Mouse (Mus musculus) forebrain, embryonic 11.5 days (tissue): ENCODE data around the gene Gm10337. TPM values are rescaled to one million over a fixed set of nuclear protein-coding genes. Genes with fewer than 3 reads are reported as not detected.

Experiments used
- ATAC-seq: fragments of 200-750 bp; cut with Nextera tagmentation; replicated peaks from 2 replicates; pipeline ENCODE4 v1.8.0; 2017; ENCODE audit warnings: moderate TSS enrichment; ENCODE audit not compliant: low FRiP score
- DNase-seq: peaks from one replicate; pipeline ENCODE4 v3.0.0-alpha.2; 2017; ENCODE audit warnings: low spot score
- H3K27ac ChIP-seq: fragments of 300-500 bp; sonication (generic); 2 replicates; pipeline ENCODE4 v1.5.1; 2014; ENCODE audit warnings: low read depth, low read length
- H3K27me3 ChIP-seq: fragments of 300-500 bp; sonication (generic); 2 replicates; pipeline ENCODE4 v1.6.1; 2014; ENCODE audit warnings: mild to moderate bottlenecking, low read length, mixed read lengths; ENCODE audit not compliant: control insufficient read depth, insufficient read depth
- H3K36me3 ChIP-seq: fragments of 300-500 bp; sonication (generic); 2 replicates; pipeline ENCODE4 v1.6.1; 2014; ENCODE audit warnings: mild to moderate bottlenecking, low read length, moderate library complexity, mixed read lengths; ENCODE audit not compliant: control insufficient read depth, insufficient read depth
- H3K4me1 ChIP-seq: fragments of 300-500 bp; sonication (generic); replicated peaks from 2 replicates; pipeline ENCODE4 v1.6.1; 2014; ENCODE audit warnings: low read length, mixed read lengths; ENCODE audit not compliant: control insufficient read depth, insufficient read depth
- H3K4me2 ChIP-seq: fragments of 300-500 bp; sonication (generic); 2 replicates; pipeline ENCODE4 v1.6.1; 2014; ENCODE audit warnings: low read depth, mild to moderate bottlenecking, low read length, moderate library complexity, mixed read lengths; ENCODE audit not compliant: severe bottlenecking
- H3K4me3 ChIP-seq: fragments of 300-500 bp; sonication (generic); 2 replicates; pipeline ENCODE4 v1.5.1; 2014; ENCODE audit warnings: low read depth, low read length
- H3K9ac ChIP-seq: fragments of 300-500 bp; sonication (generic); 2 replicates; pipeline ENCODE4 v1.6.1; 2014; ENCODE audit warnings: low read length
- H3K9me3 ChIP-seq: fragments of 300-500 bp; sonication (generic); 2 replicates; pipeline ENCODE4 v1.6.1; 2016; ENCODE audit warnings: low read length, mixed read lengths; ENCODE audit not compliant: control insufficient read depth
- WGBS: fragments of 180-500 bp; shearing (Covaris S2); extraction: QIAGEN DNeasy Blood & Tissue Kit; methylation state at CpG from one replicate; pipeline ENCODE4 v1.1.7; 2014; 5-methylcytosine and 5-hydroxymethylcytosine counted together
- polyA plus RNA-seq: library from polyadenylated mRNA; unstranded; fragments of >200 nt; fragmentation: Nextera tagmentation; extraction: Ambion mirVana; gene quantifications from 2 replicates; pipeline ENCODE4 v1.2.1, GENCODE M21; 2014

The Gm10337 gene
- polyA plus RNA-seq, 1 experiment from 2014 or later, result not detected

- Histone ChIP-seq H3K27me3 (no peaks in the 10 kb centered on the region), H3K4me1 (no peaks in the 10 kb centered on the region), H3K9ac (no peak within 1 kb of the TSS), H3K27ac (no peak within 1 kb of the TSS), H3K9me3 (no peaks in the 10 kb centered on the region), H3K4me2 (no peak within 1 kb of the TSS), H3K36me3 (no peaks in the 10 kb centered on the region; the same call in 1 of the 2 replicates), H3K4me3 (no peak within 1 kb of the TSS)
- ATAC-seq, result 0 out of 2 replicates have a peak, but pooled peaks have one; percentile 10
- WGBS, result 11% methylated on average over 3 of the region's 3 CpGs
- DNase-seq, result peak; percentile 88
Measured at GRCm38 (mm10) chr15:102524892-102525485, 21.5 kb downstream of the Gm10337 start, which contains the start of gene Npff. TSS of gene Npff (minus strand) at chr15:102524942.

GRCm38 (mm10) chr15:102526111-102527002, 22.8 kb downstream of the Gm10337 start:
- no peaks in the 10 kb centered on the region for H3K4me1 ChIP-seq
- H3K9ac ChIP-seq, result no peak overlapping the region
- H3K36me3 ChIP-seq, result no peaks in the 10 kb centered on the region; the same call in 1 of the 2 replicates
- no peak for ATAC-seq
- no peaks in the 10 kb centered on the region for H3K9me3 ChIP-seq
- DNase-seq, result no peak
- H3K27me3 ChIP-seq, result no peaks in the 10 kb centered on the region
- WGBS, result 88% methylated on average over 6 of the region's 6 CpGs
- H3K27ac ChIP-seq, result no peak overlapping the region
- H3K4me3 ChIP-seq, result no peak overlapping the region
- H3K4me2 ChIP-seq, result no peak overlapping the region

GRCm38 (mm10) chr15:102527936-102528335, 24.4 kb downstream of the Gm10337 start:
- 79% methylated on average over 3 of the region's 3 CpGs for WGBS
- Histone ChIP-seq H3K36me3 (no peaks in the 10 kb centered on the region; the same call in 1 of the 2 replicates), H3K27me3 (no peaks in the 10 kb centered on the region), H3K4me2 (no peak overlapping the region), H3K4me1 (no peaks in the 10 kb centered on the region), H3K4me3 (no peak overlapping the region), H3K9ac (no peak overlapping the region), H3K9me3 (no peaks in the 10 kb centered on the region), H3K27ac (no peak overlapping the region)
- DNase-seq, result no peak
- ATAC-seq, result no peak

GRCm38 (mm10) chr15:102528396-102528795, 24.9 kb downstream of the Gm10337 start:
- H3K9ac ChIP-seq, result no peak overlapping the region
- H3K4me2 ChIP-seq, result no peak overlapping the region
- no peaks in the 10 kb centered on the region; the same call in 1 of the 2 replicates for H3K36me3 ChIP-seq
- no peak for DNase-seq
- H3K27me3 ChIP-seq, result no peaks in the 10 kb centered on the region
- H3K9me3 ChIP-seq, result no peaks in the 10 kb centered on the region
- H3K4me1 ChIP-seq, result no peaks in the 10 kb centered on the region
- no peak for ATAC-seq
- H3K27ac ChIP-seq, result no peak overlapping the region
- WGBS, result 100% methylated on average over 1 of the region's 1 CpGs
- no peak overlapping the region for H3K4me3 ChIP-seq

GRCm38 (mm10) chr15:102530566-102530965, 27.0 kb downstream of the Gm10337 start:
- H3K27ac ChIP-seq, result no peak overlapping the region
- no peaks in the 10 kb centered on the region for H3K4me1 ChIP-seq
- H3K9ac ChIP-seq, result no peak overlapping the region
- no peaks in the 10 kb centered on the region; the same call in 1 of the 2 replicates for H3K36me3 ChIP-seq
- H3K9me3 ChIP-seq, result no peaks in the 10 kb centered on the region
- H3K4me3 ChIP-seq, result no peak overlapping the region
- 91% methylated on average over 4 of the region's 4 CpGs for WGBS
- no peak for ATAC-seq
- no peak for DNase-seq
- no peaks in the 10 kb centered on the region for H3K27me3 ChIP-seq
- H3K4me2 ChIP-seq, result no peak overlapping the region

GRCm38 (mm10) chr15:102531586-102531985, 28.1 kb downstream of the Gm10337 start:
- no peak for ATAC-seq
- DNase-seq, result no peak
- Histone ChIP-seq H3K36me3 (no peaks in the 10 kb centered on the region; the same call in 1 of the 2 replicates), H3K4me1 (no peaks in the 10 kb centered on the region), H3K4me2 (no peak overlapping the region), H3K4me3 (no peak overlapping the region), H3K9ac (no peak overlapping the region), H3K27ac (no peak overlapping the region), H3K27me3 (no peaks in the 10 kb centered on the region), H3K9me3 (no peaks in the 10 kb centered on the region)
- 90% methylated on average over 4 of the region's 4 CpGs for WGBS

- no peak overlapping the region for H3K4me2 ChIP-seq
- no peak overlapping the region for H3K4me3 ChIP-seq
- 86% methylated on average over 3 of the region's 3 CpGs for WGBS
- no peak overlapping the region for H3K9ac ChIP-seq
- ATAC-seq (no peak), DNase-seq (no peak)
- H3K27ac ChIP-seq, result no peak overlapping the region
- H3K27me3 ChIP-seq, result no peaks in the 10 kb centered on the region
- H3K4me1 ChIP-seq, result no peaks in the 10 kb centered on the region
- H3K36me3 ChIP-seq, result no peaks in the 10 kb centered on the region; the same call in 1 of the 2 replicates
- no peaks in the 10 kb centered on the region for H3K9me3 ChIP-seq
Measured at GRCm38 (mm10) chr15:102532106-102532900, 28.8 kb downstream of the Gm10337 start.

- no peak for ATAC-seq
- H3K9ac ChIP-seq, result no peak overlapping the region
- no peak overlapping the region for H3K4me3 ChIP-seq
- H3K36me3 ChIP-seq, result no peaks in the 10 kb centered on the region
- no peaks in the 10 kb centered on the region for H3K9me3 ChIP-seq
- no peaks in the 10 kb centered on the region for H3K27me3 ChIP-seq
- H3K4me2 ChIP-seq, result no peak overlapping the region
- no peak for DNase-seq
- H3K4me1 ChIP-seq, result no peaks in the 10 kb centered on the region
- no peak overlapping the region for H3K27ac ChIP-seq
- WGBS, result 96% methylated on average over 7 of the region's 7 CpGs
Measured at GRCm38 (mm10) chr15:102533926-102534325, 30.4 kb downstream of the Gm10337 start.
